Mouse (Mus musculus) c-Kit-negative CD71-positive TER-119-positive erythroid progenitor cells, embryonic 14.5 days (primary cell): ENCODE data around the gene Spata18.

Experiments
- DNase-seq: peaks from one replicate; pipeline ENCODE4 v3.0.0-alpha.2; 2013; ENCODE audit warnings: low read depth, low spot score

Gene Spata18

DNA sequence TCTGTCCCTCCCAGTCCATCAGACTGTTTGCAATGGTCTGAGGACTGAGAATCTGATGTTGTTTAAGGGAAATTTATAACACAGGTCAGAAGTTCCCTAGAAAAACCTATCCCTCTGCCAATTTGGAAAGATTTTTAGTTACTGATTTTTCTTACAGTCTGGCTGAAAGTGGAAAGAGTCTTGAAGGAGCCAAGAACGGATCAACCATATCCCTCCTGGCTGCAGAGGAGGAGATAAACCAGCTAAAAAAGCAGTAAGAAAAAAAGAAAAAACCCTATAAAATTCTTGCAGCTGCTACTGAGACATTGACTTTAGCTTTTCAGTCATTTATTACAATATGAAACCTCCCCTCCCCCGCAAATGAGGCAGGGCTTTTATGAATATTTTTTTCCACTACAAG lies 15.5 kb downstream of the Spata18 start:
- DNase-seq = no peak

GRCm38 (mm10) chr5:73667877-73668276 lies 16.7 kb downstream of the Spata18 start:
- DNase-seq = no peak

GRCm38 (mm10) chr5:73669386-73669785 lies 18.2 kb downstream of the Spata18 start:
- DNase-seq = no peak

- DNase-seq = no peak
Observed at GRCm38 (mm10) chr5:73675604-73676003, 24.4 kb downstream of the Spata18 start.

DNA sequence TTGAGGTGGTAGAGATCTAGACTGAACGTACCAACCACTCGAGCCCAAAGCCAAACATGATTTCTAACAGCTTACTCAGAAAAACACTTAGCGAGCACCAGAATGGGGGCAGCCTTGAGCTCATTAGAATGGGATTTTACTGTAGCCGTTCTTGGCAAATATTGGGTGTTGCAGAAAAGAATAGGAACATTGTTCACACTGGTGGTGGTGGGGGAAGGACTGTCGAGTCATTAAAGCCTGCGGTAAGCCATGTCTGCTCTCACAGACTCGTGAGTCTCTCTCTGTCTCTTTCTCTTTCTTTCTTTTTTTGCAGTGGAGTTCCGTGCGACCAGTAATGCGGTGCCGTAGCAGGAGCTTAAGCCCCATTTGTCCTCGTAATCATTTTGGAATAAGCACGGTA lies 25.4 kb downstream of the Spata18 start:
- DNase-seq = no peak

GRCm38 (mm10) chr5:73683221-73683620 lies 32.0 kb downstream of the Spata18 start:
- no peak for DNase-seq

DNA sequence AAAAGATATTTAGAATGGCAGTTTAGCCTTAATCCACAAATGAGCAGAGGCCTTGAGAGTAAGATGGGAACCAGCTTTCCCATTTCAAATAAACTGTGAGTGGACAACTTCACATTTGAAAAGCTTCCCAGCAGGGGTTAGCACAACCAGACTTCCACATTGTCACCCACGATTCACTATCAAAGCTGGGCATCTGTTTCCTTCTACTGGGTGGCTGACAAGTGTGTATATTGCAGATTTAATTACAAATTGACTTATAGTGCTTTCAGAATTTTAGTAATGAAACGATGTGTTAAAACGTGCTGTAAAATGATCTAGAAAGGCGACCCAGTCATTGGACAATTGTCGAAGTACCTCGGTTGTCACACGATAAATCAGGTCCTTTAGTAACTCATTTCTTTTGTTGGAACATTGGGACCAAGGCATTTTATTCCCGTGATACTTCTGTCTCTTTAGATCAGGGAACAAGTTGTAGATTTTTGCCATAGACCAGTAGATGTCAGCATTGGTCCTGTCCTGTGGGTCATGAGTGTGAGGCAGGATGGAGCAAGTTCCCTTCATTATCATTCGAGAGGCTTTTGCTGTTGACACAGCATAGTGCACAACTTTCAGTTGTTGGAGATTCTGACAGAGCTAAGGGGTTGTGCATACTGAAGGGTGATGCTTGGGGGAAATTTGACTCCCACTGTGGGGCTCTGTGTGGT lies 32.7 kb downstream of the Spata18 start:
- no peak for DNase-seq

DNA sequence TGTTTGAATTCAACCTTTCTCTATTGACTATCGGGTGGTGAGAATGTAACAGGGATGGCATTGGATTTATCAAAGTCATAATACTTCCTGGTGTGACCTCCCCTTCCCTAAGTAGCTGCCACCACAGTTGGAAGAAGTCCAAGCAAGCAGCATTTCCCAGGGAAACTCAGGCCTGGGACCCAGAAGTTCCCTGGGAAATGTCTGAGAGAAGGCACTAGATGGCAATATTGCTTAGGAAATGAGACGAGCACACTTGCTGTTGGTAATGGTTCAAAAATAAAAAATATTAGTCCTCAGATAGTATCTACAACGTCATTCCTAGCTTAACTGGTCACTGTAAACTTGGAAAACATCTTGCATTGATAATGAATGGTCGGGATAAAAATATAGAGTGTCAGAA lies 35.0 kb downstream of the Spata18 start:
- DNase-seq = no peak

- no peak for DNase-seq
Observed at GRCm38 (mm10) chr5:73688576-73688975, 37.4 kb downstream of the Spata18 start.

GRCm38 (mm10) chr5:73690146-73690545 lies 39.0 kb downstream of the Spata18 start:
- no peak for DNase-seq

GRCm38 (mm10) chr5:73691723-73692520 lies 40.7 kb downstream of the Spata18 start:
- DNase-seq = no peak

GRCm38 (mm10) chr5:73693778-73694177 lies 42.6 kb downstream of the Spata18 start:
- DNase-seq = no peak

DNA sequence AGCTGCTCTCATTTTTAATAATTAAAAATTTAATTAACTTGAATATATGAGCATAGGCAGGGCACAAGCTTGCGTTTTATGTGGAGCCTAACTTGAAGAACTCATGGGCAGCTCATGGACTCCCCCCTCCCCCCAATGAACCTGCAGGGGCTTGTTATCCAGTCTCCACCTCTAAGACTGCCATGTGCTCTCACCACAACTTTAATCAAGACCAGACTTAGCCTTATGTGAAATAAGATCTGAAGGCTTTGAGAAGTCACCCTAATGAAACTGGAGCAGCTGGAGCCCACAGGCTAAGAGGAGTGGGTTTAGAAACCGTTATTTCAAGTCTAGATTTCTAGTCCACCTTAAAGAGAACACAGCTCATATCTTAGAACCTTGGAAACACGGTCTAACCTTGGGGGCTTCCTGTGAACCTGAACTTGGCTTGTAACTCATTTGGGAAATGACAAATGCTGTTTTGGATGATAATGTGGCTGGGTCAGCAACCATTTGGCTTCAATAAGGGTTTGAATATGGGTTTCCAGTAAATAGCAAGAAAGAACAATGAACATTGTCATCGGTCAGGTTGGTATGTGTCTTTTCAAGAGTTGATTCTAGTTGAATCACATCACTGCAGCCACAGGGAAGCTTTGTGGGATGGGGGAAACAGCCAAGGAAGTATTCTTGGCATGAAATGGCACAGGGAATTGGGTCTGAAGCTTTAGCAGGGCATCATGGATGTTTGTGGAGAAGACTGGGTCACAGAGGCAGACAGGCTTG lies 43.3 kb downstream of the Spata18 start:
- DNase-seq = no peak

DNA sequence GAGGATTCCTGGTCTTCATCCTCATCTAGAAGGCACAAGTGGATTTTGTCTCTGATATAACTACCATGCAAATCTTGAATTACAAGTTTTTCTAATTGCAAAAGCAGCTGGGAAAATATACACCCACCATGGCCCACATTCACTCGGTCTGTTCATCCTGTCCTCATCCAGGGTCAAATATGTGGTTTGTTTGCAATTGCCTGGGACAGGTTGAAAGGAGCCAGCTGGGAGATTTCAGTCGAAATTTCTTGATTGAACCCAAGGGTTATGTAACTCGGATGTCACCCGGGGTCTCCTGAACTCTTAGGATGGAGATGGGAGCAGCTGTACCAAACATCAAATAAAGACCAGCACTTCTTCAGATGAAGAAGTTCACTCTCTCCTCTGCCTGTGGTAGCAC lies 46.5 kb downstream of the Spata18 start:
- DNase-seq = no peak

DNA sequence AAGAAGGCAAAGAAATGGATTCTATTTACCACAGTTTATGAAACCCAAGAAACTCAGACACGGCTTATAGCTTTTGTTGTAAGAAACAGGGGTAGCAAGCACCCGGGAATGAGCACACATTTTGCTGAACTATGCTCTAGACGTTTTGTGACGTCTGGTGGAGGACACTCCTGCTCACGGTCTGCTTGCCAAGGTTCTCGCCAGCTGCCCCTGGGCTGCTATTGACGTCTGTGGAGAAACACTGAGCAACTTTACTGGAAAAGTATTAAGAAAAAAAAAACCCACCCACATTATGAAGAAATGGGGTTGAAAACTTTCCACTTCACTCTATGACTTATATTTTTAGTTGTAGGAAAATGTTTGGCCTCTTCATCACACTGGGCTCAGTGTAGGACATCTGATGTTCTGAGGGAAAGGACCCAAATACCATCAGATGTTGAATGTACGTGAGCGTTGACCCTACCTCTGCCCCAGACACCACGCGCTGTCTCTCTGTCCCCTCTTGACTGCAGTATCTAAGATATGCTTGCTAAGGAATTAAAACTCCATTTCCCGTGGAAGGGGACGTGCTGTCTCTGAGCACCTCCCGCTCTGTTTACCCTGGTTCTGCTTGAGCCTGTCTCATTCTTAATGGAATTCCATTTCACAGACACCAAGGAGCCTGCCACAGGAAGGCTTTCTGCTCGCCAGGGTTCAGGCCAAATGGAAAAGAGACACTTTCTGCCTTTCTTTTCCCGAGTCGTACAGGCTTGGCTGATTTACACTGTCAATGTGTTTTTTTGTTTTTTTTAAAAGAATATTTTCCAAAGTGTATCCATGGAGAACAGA lies 50.1 kb downstream of the Spata18 start:
- no peak for DNase-seq

DNA sequence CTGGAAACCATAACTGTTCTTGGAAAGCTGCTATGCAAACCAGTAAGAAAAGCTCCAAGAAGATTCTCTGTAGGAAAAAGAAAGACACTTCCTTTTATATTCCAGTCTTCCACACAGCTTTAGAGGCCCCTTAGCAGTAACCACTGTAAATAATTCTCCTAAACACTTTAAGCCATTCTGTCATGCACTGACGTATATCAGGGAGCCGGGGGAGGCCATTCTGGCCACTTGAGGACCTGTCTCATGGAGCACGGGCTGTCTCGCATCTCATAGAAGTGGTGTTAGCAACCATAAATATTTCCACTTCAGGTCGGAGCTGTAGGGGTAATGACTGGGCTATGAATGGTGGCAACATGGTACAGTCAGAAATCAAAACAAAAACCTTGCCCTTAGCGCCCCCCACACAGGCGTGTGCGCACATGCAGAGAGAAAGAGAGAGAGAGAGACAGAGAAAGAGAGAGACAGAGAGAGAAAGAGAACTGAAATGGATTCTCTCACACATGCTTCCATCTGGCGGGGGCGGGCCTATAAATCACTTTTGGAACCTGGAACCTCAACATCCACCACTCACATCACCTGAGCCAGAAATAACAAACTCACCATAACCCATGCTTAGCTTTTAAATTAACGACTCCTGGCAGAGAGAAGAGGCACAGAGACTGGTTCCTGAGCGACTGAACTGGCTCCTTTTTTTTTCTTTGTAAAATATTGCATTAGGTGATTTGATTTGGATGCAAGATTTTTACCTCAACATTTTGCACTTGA lies 50.9 kb downstream of the Spata18 start:
- no peak for DNase-seq

DNA sequence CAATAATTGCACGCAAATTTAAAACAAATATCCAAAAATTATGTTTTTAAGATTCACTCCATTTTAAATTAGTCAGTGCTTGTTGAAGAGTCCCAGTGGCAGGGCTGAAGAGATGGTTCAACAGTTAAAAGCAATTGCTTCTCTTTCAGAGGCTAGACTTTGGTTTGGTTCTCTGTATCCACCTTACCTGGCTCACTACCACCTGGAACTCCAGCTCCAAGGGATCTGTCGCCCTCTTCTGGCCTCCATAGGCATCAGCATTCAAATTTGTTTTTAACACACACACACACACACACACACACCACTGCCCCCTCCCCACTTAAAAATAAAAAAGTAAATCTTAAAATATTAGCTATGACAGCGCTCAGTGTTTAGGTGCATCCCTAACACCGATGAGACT lies 51.9 kb downstream of the Spata18 start:
- DNase-seq = no peak

DNA sequence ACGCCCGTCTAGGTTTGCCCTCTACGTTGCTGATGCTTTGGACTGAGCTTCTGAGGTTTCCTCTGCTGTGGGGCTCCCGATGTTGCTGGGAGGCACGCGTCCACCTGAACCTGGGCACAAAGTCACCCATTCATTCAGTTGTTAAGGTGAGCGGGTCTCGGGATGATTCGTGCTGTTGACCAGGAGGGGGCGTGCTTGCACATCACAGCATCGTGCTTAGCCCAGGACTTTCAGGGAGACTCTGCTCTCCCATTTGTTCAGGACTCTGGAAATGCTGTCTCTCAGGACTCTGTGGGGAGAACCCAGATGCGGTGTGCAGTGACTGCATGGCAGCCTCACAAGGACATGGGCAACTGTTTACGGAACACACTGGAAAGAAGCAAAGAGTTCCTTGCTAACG lies 53.1 kb downstream of the Spata18 start:
- DNase-seq = no peak

DNA sequence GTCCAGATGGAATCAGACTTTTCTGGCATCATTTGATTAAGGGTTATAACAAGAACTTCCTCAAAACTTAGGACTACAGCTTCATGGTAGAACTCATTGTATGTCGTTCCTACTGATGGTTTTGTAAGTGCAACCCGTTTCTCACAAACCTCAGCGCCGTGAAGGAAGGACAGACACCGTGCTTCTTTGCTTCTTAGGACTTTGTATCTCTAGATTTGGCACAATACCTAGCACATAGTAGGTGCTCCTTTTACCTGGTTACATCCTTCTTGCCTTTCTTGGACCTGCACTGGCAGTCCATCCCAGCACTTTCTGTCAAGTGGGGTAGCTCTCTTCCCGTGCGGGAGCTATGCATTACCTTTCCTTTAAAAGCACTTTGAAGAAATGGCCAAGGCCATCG lies 53.6 kb downstream of the Spata18 start:
- no peak for DNase-seq

GRCm38 (mm10) chr5:73705290-73705689 lies 54.1 kb downstream of the Spata18 start:
- no peak for DNase-seq

GRCm38 (mm10) chr5:73712852-73713251 lies 61.7 kb downstream of the Spata18 start:
- no peak for DNase-seq
